Mouse (Mus musculus) adipocyte (in vitro differentiated cells): ENCODE results near the gene Rcsd1.
"Not testable (repeated sequence)": the region's sequence is repeated elsewhere in the genome, so short reads cannot be mapped to it uniquely, and the experiment has no call there.

ENCODE experiments used
- DNase-seq: peaks from one replicate; pipeline ENCODE4 v3.0.0-alpha.2; 2016; ENCODE audit warnings: low spot score

Rcsd1 gene

GRCm38 (mm10) chr1:165689845-165690244 lies 19.7 kb downstream of the Rcsd1 start:
- no peak for DNase-seq

- DNase-seq: no peak
These were observed 21.7 kb downstream of the Rcsd1 start for GRCm38 (mm10) chr1:165687861-165688260.

- DNase-seq: no peak
These were observed 22.6 kb downstream of the Rcsd1 start for GRCm38 (mm10) chr1:165686963-165687362.

GRCm38 (mm10) chr1:165686349-165686748 lies 23.2 kb downstream of the Rcsd1 start:
- DNase-seq: no peak

GRCm38 (mm10) chr1:165684261-165685203 lies 25.0 kb downstream of the Rcsd1 start:
- no peak for DNase-seq

GRCm38 (mm10) chr1:165682056-165682853 lies 27.3 kb downstream of the Rcsd1 start:
- no peak for DNase-seq

- DNase-seq: no peak
These were observed 28.3 kb downstream of the Rcsd1 start for GRCm38 (mm10) chr1:165681045-165681794.

GRCm38 (mm10) chr1:165680086-165680485 lies 29.5 kb downstream of the Rcsd1 start:
- DNase-seq: not testable (repeated sequence)

GRCm38 (mm10) chr1:165679618-165679997 lies 29.9 kb downstream of the Rcsd1 start:
- no peak for DNase-seq

- DNase-seq: no peak
These were observed 30.5 kb downstream of the Rcsd1 start for GRCm38 (mm10) chr1:165678861-165679617.

GRCm38 (mm10) chr1:165677558-165677957 lies 32.0 kb downstream of the Rcsd1 start:
- DNase-seq: no peak

GRCm38 (mm10) chr1:165676993-165677392 lies 32.6 kb downstream of the Rcsd1 start:
- no peak for DNase-seq

- DNase-seq: no peak
These were observed 34.4 kb downstream of the Rcsd1 start for GRCm38 (mm10) chr1:165675167-165675566.

GRCm38 (mm10) chr1:165672355-165672754 lies 37.2 kb downstream of the Rcsd1 start:
- no peak for DNase-seq

- DNase-seq: no peak
These were observed 39.5 kb downstream of the Rcsd1 start for GRCm38 (mm10) chr1:165670056-165670455.

GRCm38 (mm10) chr1:165668904-165669303 lies 40.7 kb downstream of the Rcsd1 start:
- DNase-seq: no peak

GRCm38 (mm10) chr1:165667380-165667779 lies 42.2 kb downstream of the Rcsd1 start:
- DNase-seq: no peak

- no peak for DNase-seq
These were observed 42.6 kb downstream of the Rcsd1 start for GRCm38 (mm10) chr1:165666944-165667343.

- no peak for DNase-seq
These were observed 43.8 kb downstream of the Rcsd1 start for GRCm38 (mm10) chr1:165665758-165666157.

- no peak for DNase-seq
These were observed 46.3 kb downstream of the Rcsd1 start for GRCm38 (mm10) chr1:165663277-165663676.

GRCm38 (mm10) chr1:165662426-165663192 lies 46.9 kb downstream of the Rcsd1 start:
- no peak for DNase-seq
